Mouse (Mus musculus) intestine, embryonic 16.5 days (tissue): Measurements from ENCODE around the gene Castor2. TPM values are rescaled to one million over a fixed set of nuclear protein-coding genes. Genes with fewer than 3 reads are reported as not detected.
A peak's percentile ranks its signal among the peaks of the same experiment; 100 is the strongest.

Source experiments
- ATAC-seq: fragments of 200-750 bp; cut with Nextera tagmentation; 2 replicates; pipeline ENCODE4 v1.8.0; 2017; ENCODE audit warnings: moderate TSS enrichment, moderate library complexity
- H3K27ac ChIP-seq: fragments of 300-500 bp; sonication (generic); 2 replicates; pipeline ENCODE4 v1.5.1; 2014; ENCODE audit warnings: mild to moderate bottlenecking, low read length
- H3K27me3 ChIP-seq: fragments of 300-500 bp; sonication (generic); replicated peaks from 2 replicates; pipeline ENCODE4 v1.6.1; 2014; ENCODE audit warnings: low read length, control low read depth, mixed read lengths; ENCODE audit not compliant: control insufficient read depth, insufficient read depth
- H3K36me3 ChIP-seq: fragments of 300-500 bp; sonication (generic); 2 replicates; pipeline ENCODE4 v1.6.1; 2014; ENCODE audit warnings: low read length, control low read depth; ENCODE audit not compliant: control insufficient read depth, insufficient read depth
- H3K4me1 ChIP-seq: fragments of 300-500 bp; sonication (generic); 2 replicates; pipeline ENCODE4 v1.6.1; 2014; ENCODE audit warnings: low read length, control low read depth, mixed read lengths; ENCODE audit not compliant: control insufficient read depth, insufficient read depth
- H3K4me2 ChIP-seq: fragments of 300-500 bp; sonication (generic); 2 replicates; pipeline ENCODE4 v1.6.1; 2014; ENCODE audit warnings: low read depth, low read length, control low read depth
- H3K4me3 ChIP-seq: fragments of 300-500 bp; sonication (generic); 2 replicates; pipeline ENCODE4 v1.5.1; 2014; ENCODE audit warnings: mild to moderate bottlenecking, low read length
- H3K9ac ChIP-seq: fragments of 300-500 bp; sonication (generic); 2 replicates; pipeline ENCODE4 v1.6.1; 2014; ENCODE audit warnings: low read depth, low read length
- H3K9me3 ChIP-seq: fragments of 300-500 bp; sonication (generic); 2 replicates; pipeline ENCODE4 v1.6.1; 2016; ENCODE audit warnings: low read length, control low read depth; ENCODE audit not compliant: control insufficient read depth
- WGBS: fragments of 180-500 bp; shearing (Covaris S2); extraction: QIAGEN DNeasy Blood & Tissue Kit; methylation state at CpG from one replicate; pipeline ENCODE4 v1.1.7; 2014; 5-methylcytosine and 5-hydroxymethylcytosine counted together
- polyA plus RNA-seq: library from polyadenylated mRNA; unstranded; fragments of >200 nt; fragmentation: Nextera tagmentation; extraction: Ambion mirVana; gene quantifications from 2 replicates; pipeline ENCODE4 v1.2.1, GENCODE M21; 2015

Gene Castor2
- polyA plus RNA-seq, 1 experiment from 2014 or later: 6.7 TPM

DNA sequence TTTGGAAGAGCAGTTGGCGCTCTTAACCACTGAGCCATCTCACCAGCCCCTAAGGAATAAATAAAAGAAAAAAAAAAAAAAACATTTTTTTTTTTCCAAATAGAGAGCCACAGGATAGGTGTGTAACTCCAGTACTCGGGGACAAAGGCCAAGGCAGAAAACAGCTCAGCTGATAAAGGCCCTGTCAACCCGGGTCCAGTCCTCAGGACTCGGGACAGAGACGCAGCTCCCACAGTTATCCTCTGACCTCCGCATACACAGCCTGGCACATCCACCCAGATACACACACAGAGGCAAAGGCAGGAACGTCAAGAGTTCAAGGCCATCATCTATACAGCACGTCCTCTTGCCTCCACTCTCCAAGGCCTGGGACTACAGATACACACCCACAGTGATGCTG lies 70.7 kb downstream of the Castor2 start:
- no peak overlapping the region for H3K27ac ChIP-seq
- peaks cover 10% of the 10 kb centered on the region; the same call in 1 of the 2 replicates for H3K36me3 ChIP-seq
- ATAC-seq: 0 out of 2 replicates have a peak, but pooled peaks have one; percentile 25
- H3K4me1 ChIP-seq: 0 out of 2 replicates have a peak, but pooled peaks cover under 1% of the 10 kb centered on the region
- WGBS: 88% methylated on average over 8 of the region's 8 CpGs
- no peak overlapping the region for H3K9ac ChIP-seq
- no peak overlapping the region for H3K4me2 ChIP-seq
- H3K9me3 ChIP-seq: no peaks in the 10 kb centered on the region
- H3K27me3 ChIP-seq: no peaks in the 10 kb centered on the region
- H3K4me3 ChIP-seq: no peak overlapping the region

- Histone ChIP-seq H3K4me3 (no peak overlapping the region), H3K9ac (no peak overlapping the region), H3K27me3 (no peaks in the 10 kb centered on the region), H3K27ac (no peak overlapping the region), H3K36me3 (0 out of 2 replicates have a peak, but pooled peaks cover 4% of the 10 kb centered on the region), H3K4me1 (peaks cover 6% of the 10 kb centered on the region), H3K4me2 (no peak overlapping the region), H3K9me3 (no peaks in the 10 kb centered on the region)
- ATAC-seq: no peak
- WGBS: 44% methylated on average over 4 of the region's 4 CpGs
These were observed 73.7 kb downstream of the Castor2 start for GRCm38 (mm10) chr5:134173206-134173605.

- Histone ChIP-seq H3K9ac (peak overlapping the region; percentile 83), H3K36me3 (0 out of 2 replicates have a peak, but pooled peaks cover 4% of the 10 kb centered on the region), H3K27me3 (no peaks in the 10 kb centered on the region), H3K4me2 (peak overlapping the region; percentile 78), H3K27ac (peak overlapping the region; percentile 81), H3K4me3 (peak overlapping the region; percentile 89), H3K4me1 (peaks cover 6% of the 10 kb centered on the region), H3K9me3 (no peaks in the 10 kb centered on the region)
- ATAC-seq: peak; percentile 30
- WGBS: 8% methylated on average over 10 of the region's 10 CpGs
These were observed 76.2 kb downstream of the Castor2 start for GRCm38 (mm10) chr5:134175696-134176095.

DNA sequence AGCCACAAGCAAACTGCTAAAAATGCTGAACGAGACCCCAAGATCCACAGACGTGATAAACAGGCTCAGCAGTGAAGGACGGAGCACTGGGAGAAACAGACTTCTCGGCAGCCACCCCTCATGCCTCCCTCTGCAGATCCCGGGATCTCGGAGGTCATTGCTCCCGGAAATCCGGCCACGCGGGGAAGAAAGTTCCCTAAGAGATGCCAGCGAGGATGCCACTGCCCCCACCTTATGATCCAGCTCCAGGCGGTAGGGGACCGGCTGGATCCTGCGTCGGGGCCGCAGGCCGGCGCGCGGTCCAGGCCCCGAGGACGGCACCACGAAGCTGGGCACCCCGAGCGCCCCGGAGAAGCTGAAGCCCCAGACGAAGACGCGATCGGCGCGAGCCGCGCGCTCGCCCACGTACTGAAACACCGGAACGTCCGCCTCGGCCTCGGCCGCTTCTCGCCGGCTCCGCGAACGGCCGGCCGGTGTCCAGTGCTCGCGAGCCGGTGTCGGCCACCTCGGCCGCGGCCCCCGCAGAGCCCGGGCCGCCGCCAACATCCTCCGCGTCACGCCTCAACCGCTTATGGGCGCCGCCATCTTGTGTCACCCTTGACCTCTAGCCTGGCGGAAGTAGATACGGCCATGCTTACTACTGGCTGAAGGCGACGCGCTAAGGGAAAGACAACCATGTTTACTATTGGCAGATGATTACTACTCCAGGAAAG lies 76.8 kb downstream of the Castor2 start, which contains the start of gene Rcc1l:
Gene Rcc1l (minus strand): TSS at position 606 of the 713 bp plus-strand sequence.
- Histone ChIP-seq H3K27me3 (no peaks in the 10 kb centered on the region), H3K27ac (peak within 1 kb of the TSS; percentile 81), H3K36me3 (0 out of 2 replicates have a peak, but pooled peaks cover 4% of the 10 kb centered on the region), H3K9ac (peak within 1 kb of the TSS; percentile 83), H3K4me1 (peaks cover 6% of the 10 kb centered on the region), H3K9me3 (no peaks in the 10 kb centered on the region), H3K4me2 (peak within 1 kb of the TSS; percentile 78), H3K4me3 (peak within 1 kb of the TSS; percentile 89)
- under 1% methylated on average over 58 of the region's 72 CpGs for WGBS
- ATAC-seq: peak; percentile 88

- Histone ChIP-seq H3K27me3 (no peaks in the 10 kb centered on the region), H3K4me2 (no peak overlapping the region), H3K27ac (no peak overlapping the region), H3K36me3 (no peaks in the 10 kb centered on the region), H3K4me1 (peaks cover 18% of the 10 kb centered on the region), H3K4me3 (no peak overlapping the region), H3K9ac (no peak overlapping the region), H3K9me3 (no peaks in the 10 kb centered on the region)
- no peak for ATAC-seq
- WGBS: 71% methylated on average over 7 of the region's 7 CpGs
These were observed 79.0 kb downstream of the Castor2 start for GRCm38 (mm10) chr5:134178536-134178935.

DNA sequence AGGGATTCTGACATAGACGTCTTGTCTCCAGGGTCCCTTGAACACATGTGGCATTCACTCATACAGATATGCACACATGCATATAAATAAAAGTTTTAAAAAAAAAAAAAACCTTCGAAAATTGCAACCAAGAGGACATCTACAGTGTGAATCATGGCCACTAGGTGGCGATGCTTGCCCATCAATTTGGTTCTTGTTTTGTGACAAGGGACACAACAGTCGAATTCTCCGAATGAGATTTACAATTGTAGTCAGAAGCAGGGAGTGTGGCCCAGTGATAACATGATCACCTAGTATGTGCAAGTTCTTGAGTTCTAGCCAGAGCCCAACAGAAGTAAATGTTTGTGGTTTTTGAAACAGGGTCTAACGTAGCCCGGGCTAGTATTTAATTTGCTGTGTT lies 80.4 kb downstream of the Castor2 start:
- H3K4me3 ChIP-seq: no peak overlapping the region
- peaks cover 20% of the 10 kb centered on the region for H3K4me1 ChIP-seq
- H3K36me3 ChIP-seq: no peaks in the 10 kb centered on the region
- H3K9me3 ChIP-seq: no peaks in the 10 kb centered on the region
- H3K27me3 ChIP-seq: no peaks in the 10 kb centered on the region
- 19% methylated on average over 7 of the region's 7 CpGs for WGBS
- no peak overlapping the region for H3K4me2 ChIP-seq
- no peak for ATAC-seq
- H3K27ac ChIP-seq: no peak overlapping the region
- H3K9ac ChIP-seq: no peak overlapping the region

DNA sequence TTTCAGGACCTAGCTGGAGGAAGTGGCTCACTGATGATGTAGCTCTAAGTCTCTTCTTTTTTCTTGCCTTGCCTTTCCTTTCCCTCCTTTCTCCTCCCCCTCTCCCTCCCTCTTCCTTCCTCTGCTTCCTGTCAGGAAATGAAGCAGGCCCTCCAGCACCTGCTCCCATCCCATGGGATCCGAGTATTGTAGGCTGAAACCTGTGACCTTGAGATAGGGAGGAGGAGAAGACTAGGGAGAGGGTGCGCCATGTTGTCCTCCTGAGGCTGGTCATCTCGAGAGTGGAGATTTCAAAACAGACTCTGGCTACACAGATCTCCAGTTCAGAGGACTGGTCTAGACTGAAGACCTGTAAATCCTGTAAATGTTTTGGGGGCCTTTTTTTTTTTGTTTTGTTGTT lies 82.7 kb downstream of the Castor2 start:
- Histone ChIP-seq H3K4me2 (no peak overlapping the region; the same call in 1 of the 2 replicates), H3K9me3 (no peaks in the 10 kb centered on the region), H3K9ac (no peak overlapping the region), H3K27ac (no peak overlapping the region), H3K4me3 (no peak overlapping the region), H3K27me3 (no peaks in the 10 kb centered on the region), H3K4me1 (peaks cover 14% of the 10 kb centered on the region), H3K36me3 (no peaks in the 10 kb centered on the region)
- no peak for ATAC-seq
- whole genome bisulfite sequencing: 55% methylated on average over 3 of the region's 3 CpGs

- 0 out of 2 replicates have a peak overlapping the region, but pooled peaks have one; percentile 30 for H3K27ac ChIP-seq
- no peaks in the 10 kb centered on the region for H3K27me3 ChIP-seq
- peak overlapping the region; percentile 90 for H3K4me2 ChIP-seq
- WGBS: 35% methylated on average over 4 of the region's 4 CpGs
- H3K36me3 ChIP-seq: no peaks in the 10 kb centered on the region
- H3K9me3 ChIP-seq: no peaks in the 10 kb centered on the region; the same call in 1 of the 2 replicates
- no peak for ATAC-seq
- no peak overlapping the region for H3K9ac ChIP-seq
- H3K4me3 ChIP-seq: peak overlapping the region; percentile 79; the same call in 1 of the 2 replicates
- H3K4me1 ChIP-seq: peaks cover 14% of the 10 kb centered on the region
These were observed 83.2 kb downstream of the Castor2 start for GRCm38 (mm10) chr5:134182735-134183134.

DNA sequence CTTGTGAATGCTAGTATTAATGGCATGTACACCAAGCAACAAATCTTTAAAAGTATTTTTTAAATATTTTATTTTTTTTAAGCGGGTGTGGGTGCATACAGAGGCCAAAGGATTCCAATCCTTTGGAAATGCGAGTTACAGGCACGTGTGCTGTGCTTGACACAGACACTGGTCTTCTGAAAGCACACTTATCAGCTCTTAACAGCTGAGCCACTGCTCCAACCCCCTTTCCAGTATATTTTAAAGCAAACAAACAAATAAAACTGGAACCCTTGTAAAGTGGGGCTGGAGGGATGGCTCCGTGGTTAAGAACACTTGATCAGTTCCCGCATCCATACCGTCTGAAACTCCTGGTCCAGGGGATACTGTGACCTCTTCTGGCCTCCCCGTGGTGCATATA lies 83.7 kb downstream of the Castor2 start:
- no peak for ATAC-seq
- peak overlapping the region; percentile 90 for H3K4me2 ChIP-seq
- peak overlapping the region; percentile 88 for H3K9ac ChIP-seq
- H3K4me3 ChIP-seq: peak overlapping the region; percentile 79
- no peaks in the 10 kb centered on the region for H3K36me3 ChIP-seq
- H3K27ac ChIP-seq: peak overlapping the region; percentile 94
- H3K27me3 ChIP-seq: no peaks in the 10 kb centered on the region
- 46% methylated on average over 7 of the region's 7 CpGs for WGBS
- H3K4me1 ChIP-seq: peaks cover 14% of the 10 kb centered on the region
- no peaks in the 10 kb centered on the region; the same call in 1 of the 2 replicates for H3K9me3 ChIP-seq
